ENCODE assay signal across 8 mouse cellular contexts in genomic region chr19:31971998-31972397, GRCm38 (mm10).
A peak's percentile ranks its signal among the peaks of the same experiment; 100 is the strongest.
DNase-seq lines count a peak whose midpoint lies in the region; ATAC-seq and TF ChIP-seq lines count a peak whose summit lies in the region.

No protein-coding gene starts in this region.

- no peaks in the 10 kb centered on the region for H3K9me3 ChIP-seq in embryonic facial prominence, embryonic 11.5 days (replicated peaks; ENCODE audit: control insufficient read depth, low read length)
- no peaks in the 10 kb centered on the region for H3K9me3 ChIP-seq in kidney, embryonic 15.5 days (replicated peaks)
- H3K9me3 ChIP-seq in limb, embryonic 14.5 days (ENCODE audit: control insufficient read depth, low read length), result no peaks in the 10 kb centered on the region

- no peak overlapping the region for H3K4me3 ChIP-seq in embryonic facial prominence, embryonic 11.5 days (ENCODE audit: low read depth, low read length)
- H3K4me3 ChIP-seq in kidney, embryonic 15.5 days (replicated peaks), result no peak overlapping the region
- no peak overlapping the region for H3K4me3 ChIP-seq in limb, embryonic 14.5 days (replicated peaks; ENCODE audit: low read length)

- no peaks in the 10 kb centered on the region for H3K4me1 ChIP-seq in embryonic facial prominence, embryonic 11.5 days (ENCODE audit: control insufficient read depth, insufficient read depth, low read length)
- 0 out of 2 replicates have a peak, but pooled peaks cover 2% of the 10 kb centered on the region for H3K4me1 ChIP-seq in kidney, embryonic 15.5 days
- H3K4me1 ChIP-seq in limb, embryonic 14.5 days (ENCODE audit: control insufficient read depth, insufficient read depth, low read length), result no peaks in the 10 kb centered on the region

- H3K27me3 ChIP-seq in embryonic facial prominence, embryonic 11.5 days (ENCODE audit: control insufficient read depth, insufficient read depth, low read length), result no peaks in the 10 kb centered on the region
- no peaks in the 10 kb centered on the region; the same call in 1 of the 2 replicates for H3K27me3 ChIP-seq in kidney, embryonic 15.5 days
- no peaks in the 10 kb centered on the region for H3K27me3 ChIP-seq in limb, embryonic 14.5 days (ENCODE audit: control insufficient read depth, insufficient read depth, low read length)
- no peaks in the 10 kb centered on the region for H3K27me3 ChIP-seq in splenic B cell, adult 2 months (ENCODE audit: control insufficient read depth, insufficient read depth, low read length, poor library complexity, severe bottlenecking)

- no peak for TF ChIP-seq POLR2A in limb, embryonic 14.5 days (IDR thresholded peaks at IDR 0.05; ENCODE audit: borderline replicate concordance, extremely low read depth, insufficient read depth, insufficient read length)

- H3K9ac ChIP-seq in embryonic facial prominence, embryonic 11.5 days (replicated peaks; ENCODE audit: low read length), result no peak overlapping the region
- no peak overlapping the region for H3K9ac ChIP-seq in kidney, embryonic 15.5 days
- H3K9ac ChIP-seq in limb, embryonic 14.5 days (ENCODE audit: low read depth, low read length, severe bottlenecking), result no peak overlapping the region

- peak; percentile 88 for DNase-seq in A20 (ENCODE audit: low read depth, low spot score)
- DNase-seq in adrenal gland, postnatal 25 days, result peak; percentile 80
- DNase-seq in embryonic facial prominence, embryonic 11.5 days (ENCODE audit: low spot score), result peak; percentile 90
- peak; percentile 47 to 55 for DNase-seq in heart, adult 9 months (ENCODE audit: low spot score in 2 of 2)
- peak; percentile 70 for DNase-seq in limb, embryonic 14.5 days (ENCODE audit: low spot score)
- DNase-seq in natural killer cell, adult 2 months (ENCODE audit: low spot score in 2 of 2), result peak; percentile 25 to 79
- peak; percentile 92 for DNase-seq in splenic B cell, adult 2 months (ENCODE audit: low read depth, low spot score)

- ATAC-seq in embryonic facial prominence, embryonic 11.5 days (replicated peaks; ENCODE audit: insufficient number of reproducible peaks, low FRiP score, low TSS enrichment, low read depth), result peak; percentile 44; the same call in 1 of the 2 replicates
- peak; percentile 71 for ATAC-seq in kidney, embryonic 15.5 days (replicated peaks; ENCODE audit: low FRiP score)
- ATAC-seq in limb, embryonic 14.5 days (ENCODE audit: low FRiP score, low read depth), result peak; percentile 71; the same call in 1 of the 2 replicates

- H3K36me3 ChIP-seq in embryonic facial prominence, embryonic 11.5 days (replicated peaks; ENCODE audit: control insufficient read depth, insufficient read depth, low read depth, low read length), result no peaks in the 10 kb centered on the region
- H3K36me3 ChIP-seq in kidney, embryonic 15.5 days, result no peaks in the 10 kb centered on the region
- H3K36me3 ChIP-seq in limb, embryonic 14.5 days (ENCODE audit: control insufficient read depth, insufficient read depth, low read length), result no peaks in the 10 kb centered on the region
- no peaks in the 10 kb centered on the region for H3K36me3 ChIP-seq in splenic B cell, adult 2 months (ENCODE audit: control insufficient read depth, insufficient read depth, low read length, poor library complexity, severe bottlenecking)

- no peak overlapping the region for H3K27ac ChIP-seq in embryonic facial prominence, embryonic 11.5 days (replicated peaks; ENCODE audit: low read depth, low read length)
- no peak overlapping the region for H3K27ac ChIP-seq in kidney, embryonic 15.5 days
- no peak overlapping the region for H3K27ac ChIP-seq in limb, embryonic 14.5 days (replicated peaks; ENCODE audit: low read depth, low read length)

- H3K4me2 ChIP-seq in embryonic facial prominence, embryonic 11.5 days (ENCODE audit: low read depth, low read length), result no peak overlapping the region
- H3K4me2 ChIP-seq in kidney, embryonic 15.5 days, result no peak overlapping the region
- H3K4me2 ChIP-seq in limb, embryonic 14.5 days (replicated peaks; ENCODE audit: low read depth, low read length, severe bottlenecking), result no peak overlapping the region

- WGBS in embryonic facial prominence, embryonic 11.5 days, result 8% methylated on average over 6 of the region's 6 CpGs
- 11% methylated on average over 6 of the region's 6 CpGs for WGBS in kidney, embryonic 15.5 days
- 11% methylated on average over 6 of the region's 6 CpGs for WGBS in limb, embryonic 14.5 days
